Mouse (Mus musculus) MEL (cell line): Measurements from ENCODE around the gene Kctd2. TPM values are rescaled to one million over a fixed set of nuclear protein-coding genes. Genes with fewer than 3 reads are reported as not detected.
A peak's percentile ranks its signal among the peaks of the same experiment; 100 is the strongest.

ENCODE experiments used
- DNase-seq: peaks from one replicate; pipeline ENCODE4 v3.0.0; 2011; ENCODE audit warnings: low read depth, low spot score
- H3K27ac ChIP-seq: 2 replicates; pipeline ENCODE4 v1.5.1; 2012; ENCODE audit warnings: low read depth, mild to moderate bottlenecking, control low read depth, low read length, moderate library complexity; ENCODE audit not compliant: control insufficient read depth
- H3K27me3 ChIP-seq, 2 experiments: fragments of 150-350 bp in 1 of 2; sonication (generic) in 1 of 2; 2 replicates each; pipeline ENCODE4 v1.6.1; 2012; ENCODE audit warnings: low read length in 2 of 2, mild to moderate bottlenecking in 2 of 2, improper control_type of control experiment in 1 of 2, moderate library complexity in 1 of 2; ENCODE audit not compliant: insufficient read depth in 2 of 2, control insufficient read depth in 1 of 2
- H3K36me3 ChIP-seq, 2 experiments: 2 replicates each; pipeline ENCODE4 v1.6.1; 2012 to 2014; ENCODE audit warnings: low read length in 2 of 2, improper control_type of control experiment in 1 of 2, inconsistent platforms in 1 of 2, mild to moderate bottlenecking in 1 of 2; ENCODE audit not compliant: insufficient read depth in 2 of 2, control insufficient read depth in 1 of 2
- H3K4me1 ChIP-seq, 2 experiments: fragments of 150-350 bp in 1 of 2; sonication (generic) in 1 of 2; 2 replicates each; pipeline ENCODE4 v1.6.1; 2012; ENCODE audit warnings: low read length in 2 of 2, improper control_type of control experiment in 1 of 2, mild to moderate bottlenecking in 1 of 2; ENCODE audit not compliant: insufficient read depth in 2 of 2, control insufficient read depth in 1 of 2
- H3K4me3 ChIP-seq, 2 experiments: fragments of 150-350 bp in 1 of 2; sonication (generic) in 1 of 2; 2 replicates each; pipeline ENCODE4 v1.5.1; 2012; ENCODE audit warnings: low read depth in 2 of 2, low read length in 2 of 2, mild to moderate bottlenecking in 2 of 2, moderate library complexity in 2 of 2, control low read depth in 1 of 2, improper control_type of control experiment in 1 of 2; ENCODE audit not compliant: control insufficient read depth in 1 of 2, insufficient read depth in 1 of 2
- H3K79me2 ChIP-seq: 2 replicates; pipeline ENCODE4 v1.6.1; 2012; ENCODE audit warnings: mild to moderate bottlenecking, low read length, moderate library complexity; ENCODE audit not compliant: control insufficient read depth, poor library complexity, insufficient read depth
- H3K9ac ChIP-seq: 2 replicates; pipeline ENCODE4 v1.6.1; 2012; ENCODE audit warnings: low read depth, mild to moderate bottlenecking, control low read depth, low read length, moderate library complexity; ENCODE audit not compliant: control insufficient read depth, poor library complexity, severe bottlenecking
- H3K9me3 ChIP-seq: fragments of 150-350 bp; sonication (generic); replicated peaks from 2 replicates; pipeline ENCODE4 v1.6.1; 2012; ENCODE audit warnings: mild to moderate bottlenecking, low read length, improper control_type of control experiment, moderate library complexity; ENCODE audit not compliant: insufficient read depth
- BHLHE40 ChIP-seq: IDR thresholded peaks from 2 replicates; pipeline ENCODE4 v1.6.1; 2012; ENCODE audit warnings: low read depth, mild to moderate bottlenecking, inconsistent platforms, low read length, improper control_type of control experiment, borderline replicate concordance
- CHD1 ChIP-seq: IDR thresholded peaks from 2 replicates; pipeline ENCODE4 v1.6.1; 2012; ENCODE audit warnings: low read depth, mild to moderate bottlenecking, inconsistent platforms, low read length, improper control_type of control experiment
- CHD2 ChIP-seq: IDR thresholded peaks from 2 replicates; pipeline ENCODE4 v1.6.1; 2011; ENCODE audit warnings: low read length, improper control_type of control experiment
- CTCF ChIP-seq, 3 experiments: IDR thresholded peaks in 2 of 3; conservative IDR thresholded peaks in 1 of 3; 2 replicates each; pipeline ENCODE4 v1.5.1; 2011 to 2012; ENCODE audit warnings: low read length in 3 of 3, low read depth in 2 of 3, mild to moderate bottlenecking in 2 of 3, improper control_type of control experiment in 1 of 3, inconsistent platforms in 1 of 3, mixed read lengths in 1 of 3, moderate library complexity in 1 of 3; ENCODE audit not compliant: control insufficient read depth in 1 of 3, insufficient read depth in 1 of 3, poor library complexity in 1 of 3, severe bottlenecking in 1 of 3
- EP300 ChIP-seq, 2 experiments: IDR thresholded peaks; 2 replicates each; pipeline ENCODE4 v1.6.1; 2011; ENCODE audit warnings: improper control_type of control experiment in 2 of 2, low read length in 2 of 2, low read depth in 1 of 2, mild to moderate bottlenecking in 1 of 2
- ETS1 ChIP-seq: IDR thresholded peaks from 2 replicates; pipeline ENCODE4 v1.6.1; 2012; ENCODE audit warnings: low read depth, mild to moderate bottlenecking, inconsistent platforms, low read length, improper control_type of control experiment, moderate library complexity
- GABPA ChIP-seq: IDR thresholded peaks from 2 replicates; pipeline ENCODE4 v1.6.1; 2012; ENCODE audit warnings: low read depth, mild to moderate bottlenecking, inconsistent platforms, low read length, improper control_type of control experiment, moderate library complexity
- GATA1 ChIP-seq: IDR thresholded peaks from 2 replicates; pipeline ENCODE4 v1.6.1; 2011; ENCODE audit warnings: low read depth, low read length, improper control_type of control experiment
- HCFC1 ChIP-seq: IDR thresholded peaks from 2 replicates; pipeline ENCODE4 v1.6.1; 2012; ENCODE audit warnings: low read depth, mild to moderate bottlenecking, inconsistent platforms, low read length, improper control_type of control experiment, moderate library complexity
- JUND ChIP-seq: IDR thresholded peaks from 2 replicates; pipeline ENCODE4 v1.6.1; 2011; ENCODE audit warnings: low read depth, mild to moderate bottlenecking, improper control_type of control experiment, low read length
- MAFK ChIP-seq: IDR thresholded peaks from 2 replicates; pipeline ENCODE4 v1.6.1; 2011; ENCODE audit warnings: low read depth, mild to moderate bottlenecking, low read length, improper control_type of control experiment, borderline replicate concordance
- MAX ChIP-seq: IDR thresholded peaks from 2 replicates; pipeline ENCODE4 v1.6.1; 2011; ENCODE audit warnings: low read length, improper control_type of control experiment
- MAZ ChIP-seq: IDR thresholded peaks from 2 replicates; pipeline ENCODE4 v1.6.1; 2012; ENCODE audit warnings: low read depth, mild to moderate bottlenecking, inconsistent platforms, low read length, improper control_type of control experiment
- MYB ChIP-seq: IDR thresholded peaks from 2 replicates; pipeline ENCODE4 v1.6.1; 2011; ENCODE audit warnings: mild to moderate bottlenecking, low read depth, low read length, improper control_type of control experiment
- NELFE ChIP-seq: IDR thresholded peaks from 2 replicates; pipeline ENCODE4 v1.6.1; 2011; ENCODE audit warnings: low read depth, low read length, improper control_type of control experiment
- NRF1 ChIP-seq: IDR thresholded peaks from 2 replicates; pipeline ENCODE4 v1.6.1; 2014; ENCODE audit warnings: low read depth, mild to moderate bottlenecking, inconsistent platforms, low read length, improper control_type of control experiment, moderate library complexity; ENCODE audit not compliant: poor library complexity, insufficient read depth, severe bottlenecking
- POLR2AphosphoS5 ChIP-seq: IDR thresholded peaks from 2 replicates; pipeline ENCODE4 v1.6.1; 2012; ENCODE audit warnings: low read depth, borderline replicate concordance, mild to moderate bottlenecking, inconsistent platforms, low read length, moderate library complexity, mixed read lengths
- RAD21 ChIP-seq: IDR thresholded peaks from 2 replicates; pipeline ENCODE4 v1.6.1; 2011; ENCODE audit warnings: mild to moderate bottlenecking, low read depth, low read length, improper control_type of control experiment
- RCOR1 ChIP-seq: IDR thresholded peaks from 2 replicates; pipeline ENCODE4 v1.6.1; 2012; ENCODE audit warnings: low read depth, mild to moderate bottlenecking, inconsistent platforms, low read length, improper control_type of control experiment
- SIN3A ChIP-seq: IDR thresholded peaks from 2 replicates; pipeline ENCODE4 v1.6.1; 2012; ENCODE audit warnings: low read length, improper control_type of control experiment, inconsistent platforms
- SMC3 ChIP-seq: IDR thresholded peaks from 2 replicates; pipeline ENCODE4 v1.6.1; 2011; ENCODE audit warnings: low read depth, low read length, improper control_type of control experiment
- TAL1 ChIP-seq: IDR thresholded peaks from 2 replicates; pipeline ENCODE4 v1.6.1; 2012; ENCODE audit warnings: mild to moderate bottlenecking, inconsistent platforms, low read length, moderate library complexity, mixed read lengths
- TBP ChIP-seq: IDR thresholded peaks from 2 replicates; pipeline ENCODE4 v1.8.0; 2011; ENCODE audit warnings: low read depth, low read length, improper control_type of control experiment
- TCF12 ChIP-seq: IDR thresholded peaks from 2 replicates; pipeline ENCODE4 v1.6.1; 2014; ENCODE audit warnings: low read depth, mild to moderate bottlenecking, inconsistent platforms, low read length, improper control_type of control experiment, moderate library complexity
- UBTF ChIP-seq: IDR thresholded peaks from 2 replicates; pipeline ENCODE4 v1.6.1; 2012; ENCODE audit warnings: low read depth, mild to moderate bottlenecking, inconsistent platforms, low read length, improper control_type of control experiment, moderate library complexity, borderline replicate concordance; ENCODE audit not compliant: insufficient read depth
- USF1 ChIP-seq: IDR thresholded peaks from 2 replicates; pipeline ENCODE4 v1.6.1; 2014; ENCODE audit warnings: low read depth, mild to moderate bottlenecking, inconsistent platforms, low read length, improper control_type of control experiment, moderate library complexity
- USF2 ChIP-seq, 2 experiments: IDR thresholded peaks; 2 replicates each; pipeline ENCODE4 v1.6.1; 2011 to 2012; ENCODE audit warnings: improper control_type of control experiment in 2 of 2, low read length in 2 of 2, borderline replicate concordance in 1 of 2, inconsistent platforms in 1 of 2, low read depth in 1 of 2, mild to moderate bottlenecking in 1 of 2; ENCODE audit not compliant: insufficient read depth in 1 of 2
- ZC3H11A ChIP-seq: IDR thresholded peaks from 2 replicates; pipeline ENCODE4 v1.6.1; 2012; ENCODE audit warnings: low read depth, mild to moderate bottlenecking, inconsistent platforms, low read length, improper control_type of control experiment
- ZMIZ1 ChIP-seq: IDR thresholded peaks from 2 replicates; pipeline ENCODE4 v1.6.1; 2012; ENCODE audit warnings: low read depth, mild to moderate bottlenecking, inconsistent platforms, low read length, improper control_type of control experiment, moderate library complexity
- polyA plus RNA-seq, 2 experiments: library from polyadenylated mRNA; stranded (reverse) in 1 of 2; unstranded in 1 of 2; fragments of >175 nt in 1 of 2; fragments of >200 nt in 1 of 2; gene quantifications; 2 replicates each; pipeline versions ENCODE4 v1.2.1 to v1.2.4; 2012; ENCODE audit warnings: low replicate concordance in 2 of 2, low read depth in 1 of 2; ENCODE audit not compliant: insufficient read length in 2 of 2, insufficient read depth in 1 of 2, missing spikeins in 1 of 2
- total RNA-seq: library from RNA; depleted of rRNA; stranded (reverse); fragments of 300-350 nt; gene quantifications from 2 replicates; pipeline ENCODE4 v1.2.3, GENCODE M21; 2012

Gene Kctd2
- total and polyA plus RNA-seq, 3 experiments = 13.2 to 20.6 TPM; not detected in 1

- H3K79me2 ChIP-seq = peaks cover 4% of the 10 kb centered on the region; the same call in 1 of the 2 replicates
- H3K36me3 ChIP-seq = peaks cover 0 to 13% of the 10 kb centered on the region in 2 experiments; a peak in 2 of 4 replicates
- DNase-seq = no peak
- H3K27ac ChIP-seq = no peak overlapping the region
- peaks cover 14 to 27% of the 10 kb centered on the region in 2 experiments; a peak in 3 of 4 replicates for H3K4me1 ChIP-seq
- TF ChIP-seq CHD2 (no peak), RAD21 (no peak), MAZ (no peak), ETS1 (no peak)
- no peaks in the 10 kb centered on the region for H3K9me3 ChIP-seq
- H3K4me3 ChIP-seq = peak overlapping the region; percentile 84 to 88
- no peaks in the 10 kb centered on the region for H3K27me3 ChIP-seq
- peak overlapping the region; percentile 34; the same call in 1 of the 2 replicates for H3K9ac ChIP-seq
Observed at GRCm38 (mm10) chr11:115381276-115381675, 38.7 kb upstream of the Kctd2 start.

DNA sequence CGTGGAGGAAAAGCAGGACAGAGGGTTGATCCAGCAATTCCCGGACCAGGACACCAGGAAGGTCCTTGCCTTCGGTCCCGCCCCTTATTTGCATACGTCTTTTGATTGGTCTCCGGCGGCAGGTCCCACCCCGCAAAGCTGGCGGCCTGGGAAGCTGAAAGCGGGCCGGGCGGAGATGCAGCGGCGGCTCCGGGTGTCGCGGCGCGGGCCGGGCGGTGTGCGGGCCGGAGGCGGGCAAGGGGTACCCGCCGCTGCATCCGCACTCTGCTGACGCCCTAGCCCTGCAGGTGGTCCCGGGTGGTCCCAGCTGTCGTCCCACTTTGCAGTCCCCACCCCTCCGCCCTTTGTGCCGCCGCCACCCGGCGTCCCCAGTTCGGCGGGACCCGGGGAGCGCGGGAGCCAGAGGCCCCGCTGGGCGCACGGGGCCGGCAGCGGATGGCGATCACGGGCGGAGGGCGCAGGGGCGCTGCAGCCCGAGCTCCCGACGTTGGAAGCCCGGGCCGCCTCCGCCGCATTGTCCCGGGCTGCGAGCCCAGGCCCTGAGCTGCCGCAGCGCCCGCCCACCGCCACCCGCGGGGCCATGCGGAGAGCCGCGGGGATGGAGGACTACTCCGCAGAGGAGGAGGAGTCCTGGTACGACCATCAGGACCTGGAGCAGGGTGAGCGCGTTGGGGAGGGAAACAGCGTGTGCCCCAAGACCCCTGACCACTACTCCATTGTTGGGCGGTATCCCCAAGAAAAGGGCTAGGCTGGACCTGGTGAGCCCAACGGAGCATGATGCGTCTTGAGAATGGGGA is 38.0 kb upstream of the Kctd2 start, which contains the start of gene Cdr2l:
Gene Cdr2l, plus strand, starts transcription at position 174 of the 797 bp plus-strand sequence.
- Histone ChIP-seq H3K27ac (no peak within 1 kb of the TSS), H3K9ac (peak within 1 kb of the TSS; percentile 83), H3K9me3 (no peaks in the 10 kb centered on the region), H3K27me3 (no peaks in the 10 kb centered on the region), H3K4me1 (peaks cover 10 to 23% of the 10 kb centered on the region in 2 experiments; a peak in 3 of 4 replicates), H3K79me2 (peaks cover 4% of the 10 kb centered on the region; the same call in 1 of the 2 replicates), H3K4me3 (peak within 1 kb of the TSS; percentile 84 to 88), H3K36me3 (peaks cover 0 to 11% of the 10 kb centered on the region in 2 experiments; a peak in 2 of 4 replicates)
- peak; percentile 86 for DNase-seq
- peak; percentile 47; the same call in 1 of the 2 replicates for TF ChIP-seq HCFC1
- TF ChIP-seq USF1 = no peak
- no peak for TF ChIP-seq POLR2AphosphoS5
- no peak for TF ChIP-seq GATA1
- no peak for TF ChIP-seq CHD1
- TF ChIP-seq NRF1 = no peak
- no peak for TF ChIP-seq SMC3
- TF ChIP-seq BHLHE40 = no peak
- TF ChIP-seq USF2 (IDR thresholded peaks at IDR 0.05; ENCODE audit: borderline replicate concordance in 1 of 2, insufficient read depth in 1 of 2, low read depth in 1 of 2, low read length in 2 of 2) = no peak
- TF ChIP-seq JUND = no peak
- no peak for TF ChIP-seq MAX
- no peak for TF ChIP-seq ZMIZ1
- 0 out of 2 replicates have a peak, but pooled peaks have one; percentile 10 for TF ChIP-seq TBP
- no peak for TF ChIP-seq GABPA
- TF ChIP-seq NELFE = peak; percentile 46
- TF ChIP-seq ETS1 = no peak
- no peak for TF ChIP-seq MAFK
- no peak for TF ChIP-seq ZC3H11A
- peak; percentile 50; the same call in 1 of the 2 replicates for TF ChIP-seq SIN3A
- TF ChIP-seq CTCF (IDR thresholded peaks at IDR 0.05 in 2 of 3, conservative IDR thresholded peaks at IDR 0.05 in 1 of 3; ENCODE audit: control insufficient read depth in 1 of 3, insufficient read depth in 1 of 3, low read depth in 2 of 3, low read length in 3 of 3, poor library complexity in 1 of 3, severe bottlenecking in 1 of 3) = no peak
- TF ChIP-seq RCOR1 = no peak
- TF ChIP-seq UBTF = peak; percentile 76; the same call in 1 of the 2 replicates
- no peak for TF ChIP-seq TCF12
- no peak for TF ChIP-seq CHD2
- no peak for TF ChIP-seq TAL1
- TF ChIP-seq RAD21 = no peak
- no peak for TF ChIP-seq MYB
- TF ChIP-seq MAZ = no peak
- no peak; a peak in 1 of 4 replicates for TF ChIP-seq EP300 (IDR thresholded peaks at IDR 0.05; ENCODE audit: low read depth in 1 of 2, low read length in 2 of 2)
